Mouse (Mus musculus) heart, postnatal 0 days (tissue): ENCODE measurements at regions not wholly inside any gene's neighbourhood (a gene's known extent, or its start where the extent isn't known, plus 50 kb on each side); places are given as distances from the start of the nearest gene placed in this dataset.

Experiments
- ATAC-seq: fragments of 200-750 bp; cut with Nextera tagmentation; 2 replicates; pipeline ENCODE4 v1.8.0; 2017; ENCODE audit warnings: low read depth, moderate number of reproducible peaks, moderate library complexity; ENCODE audit not compliant: insufficient read depth
- DNase-seq: peaks from one replicate; pipeline ENCODE4 v3.0.0-alpha.2; 2016; ENCODE audit warnings: low spot score
- H3K27ac ChIP-seq: fragments of 300-500 bp; sonication (generic); 2 replicates; pipeline ENCODE4 v1.5.1; 2014; ENCODE audit warnings: low read depth, mild to moderate bottlenecking
- H3K27me3 ChIP-seq: fragments of 300-500 bp; sonication (generic); 2 replicates; pipeline ENCODE4 v1.6.1; 2014; ENCODE audit warnings: low read length, mixed read lengths; ENCODE audit not compliant: control insufficient read depth, insufficient read depth
- H3K36me3 ChIP-seq: fragments of 300-500 bp; sonication (generic); replicated peaks from 2 replicates; pipeline ENCODE4 v1.6.1; 2014; ENCODE audit warnings: low read length, mixed read lengths; ENCODE audit not compliant: control insufficient read depth, insufficient read depth
- H3K4me1 ChIP-seq: fragments of 300-500 bp; sonication (generic); 2 replicates; pipeline ENCODE4 v1.6.1; 2014; ENCODE audit warnings: antibody characterized with exemption; ENCODE audit not compliant: control insufficient read depth, insufficient read depth
- H3K4me2 ChIP-seq: fragments of 300-500 bp; sonication (generic); 2 replicates; pipeline ENCODE4 v1.6.1; 2014; ENCODE audit warnings: low read depth, mild to moderate bottlenecking, low read length, moderate library complexity
- H3K4me3 ChIP-seq: fragments of 300-500 bp; sonication (generic); 2 replicates; pipeline ENCODE4 v1.5.1; 2014; ENCODE audit warnings: low read depth, low read length
- H3K9ac ChIP-seq: fragments of 300-500 bp; sonication (generic); replicated peaks from 2 replicates; pipeline ENCODE4 v1.6.1; 2014; ENCODE audit warnings: low read depth, low read length, mixed read lengths
- H3K9me3 ChIP-seq: fragments of 300-500 bp; sonication (generic); replicated peaks from 2 replicates; pipeline ENCODE4 v1.6.1; 2016; ENCODE audit warnings: low read length; ENCODE audit not compliant: control insufficient read depth
- CTCF ChIP-seq: IDR thresholded peaks from 2 replicates; pipeline ENCODE4 v1.5.1; 2016; ENCODE audit warnings: antibody characterized with exemption, control low read depth, low read depth
- EP300 ChIP-seq: IDR thresholded peaks from 2 replicates; pipeline ENCODE4 v1.6.1; 2016; ENCODE audit warnings: antibody characterized with exemption, low read depth
- WGBS: fragments of 180-500 bp; shearing (Covaris S2); extraction: QIAGEN DNeasy Blood & Tissue Kit; methylation state at CpG from one replicate; pipeline ENCODE4 v1.1.7; 2014; 5-methylcytosine and 5-hydroxymethylcytosine counted together

DNA sequence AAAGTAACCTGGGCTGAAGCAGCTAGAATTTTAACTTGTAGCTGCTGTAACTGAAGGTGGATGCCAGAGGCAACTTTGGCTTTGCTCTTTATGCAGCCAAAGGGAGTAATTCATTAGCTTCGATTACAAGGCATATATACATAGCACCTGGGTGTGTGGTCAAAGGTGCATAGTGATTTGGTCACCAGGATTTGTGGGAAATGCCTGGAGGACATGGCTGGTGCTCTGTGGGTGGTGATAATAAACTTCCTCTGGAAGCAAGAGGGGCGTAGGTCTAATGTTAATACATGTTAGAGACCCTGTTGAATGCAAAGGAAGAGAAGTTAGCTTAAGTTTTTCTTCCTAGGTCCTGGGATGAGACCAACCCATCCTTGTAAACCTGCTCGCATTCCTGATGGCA is 139.3 kb upstream of the Osr1 start:
- H3K27ac ChIP-seq = no peak overlapping the region
- H3K9me3 ChIP-seq = no peaks in the 10 kb centered on the region
- H3K27me3 ChIP-seq = no peaks in the 10 kb centered on the region
- WGBS = 64% methylated on average over 3 of the region's 3 CpGs
- no peak overlapping the region for H3K4me2 ChIP-seq
- TF ChIP-seq EP300 = no peak
- no peak for TF ChIP-seq CTCF
- no peak overlapping the region for H3K9ac ChIP-seq
- H3K4me3 ChIP-seq = no peak overlapping the region
- no peaks in the 10 kb centered on the region for H3K36me3 ChIP-seq
- H3K4me1 ChIP-seq = no peaks in the 10 kb centered on the region
- ATAC-seq (no peak), DNase-seq (no peak)

DNA sequence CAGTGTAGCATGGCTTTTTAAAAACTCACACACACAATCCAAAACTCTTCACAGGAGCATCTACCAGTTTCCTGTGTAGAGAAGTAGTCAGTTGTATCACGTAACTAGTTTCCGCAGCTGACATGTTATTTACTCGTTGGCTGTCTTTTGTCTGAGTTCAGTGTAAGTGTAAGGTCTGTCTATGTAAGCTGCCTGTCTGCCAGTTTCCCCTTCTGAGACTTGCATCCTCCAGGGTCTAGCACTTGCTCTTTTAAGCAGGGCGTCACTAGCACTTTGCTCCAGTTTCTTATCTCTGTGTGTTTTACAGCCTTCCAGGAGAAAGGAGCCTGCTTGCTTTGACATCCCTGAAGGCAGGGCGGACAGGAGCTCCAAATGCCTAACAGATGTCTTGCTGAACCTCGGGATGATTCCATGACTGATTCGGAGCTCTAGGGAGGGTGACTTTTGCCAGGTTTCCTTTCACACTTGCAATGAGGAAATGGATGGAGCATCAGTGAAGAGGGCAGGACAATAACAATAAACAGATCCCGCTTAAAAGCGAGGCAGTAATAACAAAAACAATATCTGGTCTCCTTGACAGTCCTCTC is 131.2 kb upstream of the Osr1 start:
- no peaks in the 10 kb centered on the region for H3K36me3 ChIP-seq
- H3K9ac ChIP-seq = no peak overlapping the region
- TF ChIP-seq CTCF (no peak), EP300 (no peak)
- no peak overlapping the region for H3K4me3 ChIP-seq
- H3K27ac ChIP-seq = no peak overlapping the region
- peak overlapping the region; percentile 19; the same call in 1 of the 2 replicates for H3K4me2 ChIP-seq
- DNase-seq (no peak), ATAC-seq (no peak)
- 13% methylated on average over 9 of the region's 9 CpGs for WGBS
- H3K4me1 ChIP-seq = no peaks in the 10 kb centered on the region
- no peaks in the 10 kb centered on the region for H3K27me3 ChIP-seq
- no peaks in the 10 kb centered on the region for H3K9me3 ChIP-seq

GRCm38 (mm10) chr12:9450620-9451019 is 119.3 kb upstream of the Osr1 start:
- Histone ChIP-seq H3K36me3 (no peaks in the 10 kb centered on the region), H3K4me2 (no peak overlapping the region), H3K4me3 (no peak overlapping the region), H3K27me3 (no peaks in the 10 kb centered on the region), H3K4me1 (no peaks in the 10 kb centered on the region), H3K9ac (no peak overlapping the region), H3K27ac (no peak overlapping the region), H3K9me3 (no peaks in the 10 kb centered on the region)
- no peak for DNase-seq
- WGBS = 16% methylated on average over 3 of the region's 3 CpGs
- peak; percentile 39; the same call in 1 of the 2 replicates for ATAC-seq
- TF ChIP-seq EP300 (no peak), CTCF (no peak)

- DNase-seq (no peak), ATAC-seq (no peak)
- no peaks in the 10 kb centered on the region for H3K9me3 ChIP-seq
- no peak overlapping the region for H3K9ac ChIP-seq
- TF ChIP-seq EP300 = no peak
- TF ChIP-seq CTCF = no peak
- H3K36me3 ChIP-seq = no peaks in the 10 kb centered on the region
- H3K27ac ChIP-seq = no peak overlapping the region
- no peak overlapping the region for H3K4me3 ChIP-seq
- H3K27me3 ChIP-seq = no peaks in the 10 kb centered on the region
- no peaks in the 10 kb centered on the region for H3K4me1 ChIP-seq
- no peak overlapping the region for H3K4me2 ChIP-seq
- WGBS = 73% methylated on average over 3 of the region's 3 CpGs
Measured at GRCm38 (mm10) chr12:9460193-9460592, 109.7 kb upstream of the Osr1 start.

DNA sequence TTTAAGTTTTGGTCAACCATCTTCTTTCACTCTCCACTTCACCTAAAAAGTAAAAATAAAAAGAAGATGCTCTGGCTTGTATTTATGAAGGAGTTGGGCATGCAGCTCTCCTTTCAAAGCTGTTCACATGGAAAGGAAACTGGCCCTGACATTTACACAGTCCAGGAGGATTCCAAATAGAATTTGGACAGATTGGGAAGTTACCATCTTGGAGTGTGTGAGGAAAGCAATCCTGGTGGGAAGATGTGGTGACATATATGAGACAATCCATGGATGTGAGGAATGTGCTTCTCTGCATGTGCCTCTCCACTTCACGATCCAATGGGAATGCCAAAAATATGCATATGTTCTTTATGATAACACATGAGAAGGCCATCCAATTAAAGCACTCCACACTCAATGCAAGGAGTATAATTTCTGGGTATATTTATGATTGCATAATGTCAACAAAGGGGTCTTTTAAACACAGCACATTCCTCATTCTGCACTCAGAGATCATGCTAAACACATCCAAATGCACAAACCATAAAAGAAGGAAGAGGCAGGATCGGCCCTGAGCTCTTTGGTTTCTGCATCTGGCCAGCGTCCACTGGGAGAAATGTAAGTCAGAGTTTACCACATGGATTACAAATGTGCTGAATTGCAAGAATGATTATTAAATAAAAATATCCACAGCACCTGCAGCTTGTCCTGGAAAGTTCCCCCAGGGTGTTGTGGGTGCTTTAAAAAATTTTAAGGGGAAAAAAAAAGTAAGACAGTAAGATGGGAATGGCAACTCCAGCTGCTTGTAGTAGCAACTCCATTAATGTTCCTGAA is 100.1 kb upstream of the Osr1 start:
- no peak overlapping the region for H3K4me2 ChIP-seq
- no peak overlapping the region for H3K27ac ChIP-seq
- ATAC-seq = no peak
- DNase-seq = no peak
- no peaks in the 10 kb centered on the region for H3K4me1 ChIP-seq
- no peaks in the 10 kb centered on the region for H3K36me3 ChIP-seq
- WGBS = 49% methylated on average over 3 of the region's 3 CpGs
- no peaks in the 10 kb centered on the region for H3K9me3 ChIP-seq
- no peaks in the 10 kb centered on the region for H3K27me3 ChIP-seq
- TF ChIP-seq CTCF (no peak), EP300 (no peak)
- no peak overlapping the region for H3K4me3 ChIP-seq
- H3K9ac ChIP-seq = no peak overlapping the region

GRCm38 (mm10) chr12:9475836-9476235 is 94.1 kb upstream of the Osr1 start:
- H3K9me3 ChIP-seq = no peaks in the 10 kb centered on the region
- no peak overlapping the region for H3K9ac ChIP-seq
- no peak overlapping the region for H3K4me3 ChIP-seq
- no peak overlapping the region for H3K27ac ChIP-seq
- H3K4me2 ChIP-seq = no peak overlapping the region
- H3K4me1 ChIP-seq = no peaks in the 10 kb centered on the region
- H3K27me3 ChIP-seq = no peaks in the 10 kb centered on the region
- DNase-seq (peak; percentile 10), ATAC-seq (no peak)
- H3K36me3 ChIP-seq = no peaks in the 10 kb centered on the region
- no peak for TF ChIP-seq CTCF
- TF ChIP-seq EP300 = no peak
- 46% methylated on average over 2 of the region's 2 CpGs for WGBS
